Mouse (Mus musculus) midbrain, embryonic 16.5 days (tissue): ENCODE results near the gene Pfpl. TPM values are rescaled to one million over a fixed set of nuclear protein-coding genes. Genes with fewer than 3 reads are reported as not detected.

Source experiments
- ATAC-seq: fragments of 200-750 bp; cut with Nextera tagmentation; 2 replicates; pipeline ENCODE4 v1.8.0; 2017; ENCODE audit warnings: moderate TSS enrichment
- H3K27ac ChIP-seq: fragments of 300-500 bp; sonication (generic); 2 replicates; pipeline ENCODE4 v1.5.1; 2014; ENCODE audit warnings: mild to moderate bottlenecking, low read length, mixed read lengths
- H3K27me3 ChIP-seq: fragments of 300-500 bp; sonication (generic); 2 replicates; pipeline ENCODE4 v1.6.1; 2014; ENCODE audit warnings: low read depth, low read length, mixed read lengths; ENCODE audit not compliant: control insufficient read depth, insufficient read depth
- H3K36me3 ChIP-seq: fragments of 300-500 bp; sonication (generic); 2 replicates; pipeline ENCODE4 v1.6.1; 2014; ENCODE audit warnings: mild to moderate bottlenecking, low read length, moderate library complexity, mixed read lengths; ENCODE audit not compliant: control insufficient read depth, insufficient read depth
- H3K4me1 ChIP-seq: fragments of 300-500 bp; sonication (generic); 2 replicates; pipeline ENCODE4 v1.6.1; 2014; ENCODE audit warnings: mild to moderate bottlenecking, low read length, mixed read lengths; ENCODE audit not compliant: control insufficient read depth, insufficient read depth
- H3K4me2 ChIP-seq: fragments of 300-500 bp; sonication (generic); 2 replicates; pipeline ENCODE4 v1.6.1; 2014; ENCODE audit warnings: mild to moderate bottlenecking, low read length, mixed read lengths
- H3K4me3 ChIP-seq: fragments of 300-500 bp; sonication (generic); 2 replicates; pipeline ENCODE4 v1.5.1; 2014; ENCODE audit warnings: low read depth, mild to moderate bottlenecking, low read length, moderate library complexity, mixed read lengths
- H3K9ac ChIP-seq: fragments of 300-500 bp; sonication (generic); 2 replicates; pipeline ENCODE4 v1.6.1; 2014; ENCODE audit warnings: low read depth, low read length, mixed read lengths
- H3K9me3 ChIP-seq: fragments of 300-500 bp; sonication (generic); replicated peaks from 2 replicates; pipeline ENCODE4 v1.6.1; 2014; ENCODE audit warnings: mild to moderate bottlenecking, low read length, mixed read lengths; ENCODE audit not compliant: control insufficient read depth, poor library complexity, severe bottlenecking
- WGBS: fragments of 180-500 bp; shearing (Covaris S2); extraction: QIAGEN DNeasy Blood & Tissue Kit; methylation state at CpG from one replicate; pipeline ENCODE4 v1.1.7; 2014; 5-methylcytosine and 5-hydroxymethylcytosine counted together
- polyA plus RNA-seq: library from polyadenylated mRNA; unstranded; fragments of >200 nt; fragmentation: Nextera tagmentation; extraction: Ambion mirVana; gene quantifications from 2 replicates; pipeline ENCODE4 v1.2.1, GENCODE M21; 2015

Pfpl gene
- polyA plus RNA-seq, 1 experiment from 2014 or later: not detected

- no peaks in the 10 kb centered on the region for H3K4me1 ChIP-seq
- ATAC-seq: no peak
Measured at GRCm38 (mm10) chr19:12435750-12436524, 8.2 kb downstream of the Pfpl start.

GRCm38 (mm10) chr19:12439581-12439980, 11.9 kb downstream of the Pfpl start:
- H3K9ac ChIP-seq: no peak overlapping the region
- H3K4me3 ChIP-seq: no peak overlapping the region
- WGBS: 67% methylated on average over 1 of the region's 1 CpGs
- no peaks in the 10 kb centered on the region for H3K9me3 ChIP-seq
- no peaks in the 10 kb centered on the region for H3K36me3 ChIP-seq
- no peaks in the 10 kb centered on the region for H3K27me3 ChIP-seq
- ATAC-seq: no peak
- no peaks in the 10 kb centered on the region for H3K4me1 ChIP-seq
- H3K4me2 ChIP-seq: no peak overlapping the region
- H3K27ac ChIP-seq: no peak overlapping the region

More at GRCm38 (mm10) chr19:12435750-12436524, 8.2 kb downstream of the Pfpl start:
- Histone ChIP-seq H3K27ac (no peak overlapping the region), H3K4me2 (no peak overlapping the region), H3K9me3 (no peaks in the 10 kb centered on the region), H3K36me3 (no peaks in the 10 kb centered on the region), H3K27me3 (no peaks in the 10 kb centered on the region), H3K4me3 (no peak overlapping the region), H3K9ac (no peak overlapping the region)
- 80% methylated on average over 4 of the region's 4 CpGs for WGBS

GRCm38 (mm10) chr19:12440103-12440725, 12.5 kb downstream of the Pfpl start:
- Histone ChIP-seq H3K4me1 (no peaks in the 10 kb centered on the region), H3K9ac (no peak overlapping the region), H3K27me3 (no peaks in the 10 kb centered on the region), H3K9me3 (no peaks in the 10 kb centered on the region), H3K4me2 (no peak overlapping the region), H3K4me3 (no peak overlapping the region), H3K27ac (no peak overlapping the region), H3K36me3 (no peaks in the 10 kb centered on the region)
- WGBS: 63% methylated on average over 5 of the region's 5 CpGs
- ATAC-seq: no peak

GRCm38 (mm10) chr19:12442560-12442959, 14.9 kb downstream of the Pfpl start:
- no peaks in the 10 kb centered on the region for H3K27me3 ChIP-seq
- 81% methylated on average over 4 of the region's 4 CpGs for WGBS
- no peaks in the 10 kb centered on the region for H3K36me3 ChIP-seq
- H3K4me3 ChIP-seq: no peak overlapping the region
- H3K4me2 ChIP-seq: no peak overlapping the region
- H3K27ac ChIP-seq: no peak overlapping the region
- H3K9ac ChIP-seq: no peak overlapping the region
- no peak for ATAC-seq
- H3K4me1 ChIP-seq: no peaks in the 10 kb centered on the region
- no peaks in the 10 kb centered on the region for H3K9me3 ChIP-seq

DNA sequence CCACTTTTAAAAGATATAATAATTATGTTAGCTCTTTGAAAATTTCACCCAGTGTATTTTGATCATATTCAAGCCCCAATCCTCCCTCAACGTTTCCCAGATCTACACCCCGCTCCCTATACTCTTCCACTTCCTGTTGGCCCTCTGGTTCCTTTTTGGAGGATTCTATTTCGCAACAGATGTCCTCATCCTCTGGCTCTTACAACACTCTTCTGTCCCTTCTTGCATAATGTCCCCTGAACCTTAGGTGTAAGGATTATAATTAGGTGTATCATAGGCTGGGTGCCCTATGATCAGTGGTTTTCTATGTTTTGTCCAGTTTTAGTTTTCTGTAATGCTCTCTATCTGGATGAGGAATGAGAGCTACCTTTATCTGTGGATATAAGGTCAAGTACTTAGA, 17.3 kb downstream of the Pfpl start:
- Histone ChIP-seq H3K36me3 (no peaks in the 10 kb centered on the region), H3K4me2 (no peak overlapping the region), H3K9ac (no peak overlapping the region), H3K9me3 (no peaks in the 10 kb centered on the region), H3K4me3 (no peak overlapping the region), H3K4me1 (no peaks in the 10 kb centered on the region), H3K27me3 (no peaks in the 10 kb centered on the region), H3K27ac (no peak overlapping the region)
- 92% methylated on average over 3 of the region's 3 CpGs for WGBS
- no peak for ATAC-seq

GRCm38 (mm10) chr19:12457401-12458066, 29.8 kb downstream of the Pfpl start:
- H3K9ac ChIP-seq: no peak overlapping the region
- 85% methylated on average over 12 of the region's 12 CpGs for WGBS
- H3K36me3 ChIP-seq: no peaks in the 10 kb centered on the region
- ATAC-seq: no peak
- no peak overlapping the region for H3K4me3 ChIP-seq
- H3K4me2 ChIP-seq: no peak overlapping the region
- no peaks in the 10 kb centered on the region for H3K27me3 ChIP-seq
- no peak overlapping the region for H3K27ac ChIP-seq
- H3K9me3 ChIP-seq: no peaks in the 10 kb centered on the region
- H3K4me1 ChIP-seq: no peaks in the 10 kb centered on the region

DNA sequence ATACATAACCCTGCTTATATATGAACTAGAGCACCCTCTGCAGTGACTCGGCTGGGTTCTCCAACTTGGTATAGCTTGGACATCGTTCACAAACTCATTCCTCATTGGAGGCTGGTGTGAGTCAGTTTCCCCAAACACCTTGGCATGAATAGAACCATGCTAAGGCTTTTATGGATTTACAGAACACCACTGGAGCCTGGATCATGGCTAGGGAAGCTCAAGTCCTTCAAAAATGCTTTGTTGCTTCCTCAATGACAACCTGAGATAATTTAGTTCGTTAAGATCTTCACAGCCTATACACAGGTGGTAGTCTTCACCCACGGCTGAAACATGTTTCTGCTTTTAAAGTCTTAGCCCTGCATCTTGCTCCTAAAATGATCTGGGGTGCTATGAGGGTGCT, 31.8 kb downstream of the Pfpl start:
- H3K36me3 ChIP-seq: no peaks in the 10 kb centered on the region
- no peak for ATAC-seq
- no peaks in the 10 kb centered on the region for H3K9me3 ChIP-seq
- no peak overlapping the region for H3K9ac ChIP-seq
- 89% methylated on average over 4 of the region's 4 CpGs for WGBS
- no peak overlapping the region for H3K27ac ChIP-seq
- no peak overlapping the region for H3K4me3 ChIP-seq
- H3K4me2 ChIP-seq: no peak overlapping the region
- no peaks in the 10 kb centered on the region for H3K27me3 ChIP-seq
- H3K4me1 ChIP-seq: no peaks in the 10 kb centered on the region

DNA sequence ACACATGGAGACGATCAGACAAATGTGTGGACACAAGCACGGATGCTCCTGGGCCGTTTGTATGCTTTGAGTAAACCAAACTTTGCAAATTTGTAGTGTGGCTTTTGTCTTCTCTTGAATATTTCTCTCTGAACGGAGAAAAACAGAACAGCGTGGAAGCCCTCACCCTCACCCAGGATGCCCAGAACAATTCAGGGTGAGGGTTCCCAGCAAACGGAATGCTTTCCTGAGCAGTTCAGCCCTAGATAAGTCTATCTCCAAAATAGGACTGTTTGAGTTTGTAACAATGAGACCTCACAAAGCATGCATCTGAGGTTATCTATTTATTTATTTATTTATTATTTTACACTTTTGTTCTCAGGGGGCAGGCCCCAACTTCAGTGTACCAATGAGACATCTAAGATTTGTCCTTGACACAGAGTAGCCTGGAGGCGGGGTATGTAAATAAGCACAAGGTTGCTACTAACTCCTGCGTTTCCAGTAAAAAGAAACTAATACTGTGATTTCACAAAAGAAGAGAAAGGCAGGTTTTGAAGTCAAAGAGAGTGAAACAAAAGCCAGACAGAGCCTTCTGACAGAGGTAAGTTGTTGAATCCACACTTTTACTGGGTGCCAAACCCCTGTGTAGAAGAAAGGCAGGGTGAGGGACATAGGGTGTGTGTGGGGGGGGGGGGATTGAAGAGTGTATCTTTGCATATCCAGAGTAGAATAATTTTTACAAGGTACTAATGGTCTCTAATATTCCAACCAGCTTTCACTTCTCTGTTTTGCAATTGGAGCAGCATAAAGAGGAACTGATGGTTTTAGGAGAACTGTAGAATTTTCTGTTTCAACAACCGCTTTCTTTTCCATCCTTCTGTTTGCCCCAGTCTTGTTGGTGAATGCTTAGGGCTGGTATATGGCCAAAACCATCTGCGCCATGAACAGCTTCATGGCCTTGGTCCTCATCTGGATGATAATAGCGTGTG, 32.9 kb downstream of the Pfpl start, which contains the start of gene Mpeg1:
Mpeg1 (plus strand) TSS at position 498 of the 968 bp plus-strand sequence.
- Histone ChIP-seq H3K4me2 (no peak within 1 kb of the TSS), H3K36me3 (no peaks in the 10 kb centered on the region), H3K4me3 (no peak within 1 kb of the TSS), H3K27me3 (no peaks in the 10 kb centered on the region), H3K4me1 (no peaks in the 10 kb centered on the region), H3K27ac (no peak within 1 kb of the TSS), H3K9me3 (no peaks in the 10 kb centered on the region), H3K9ac (no peak within 1 kb of the TSS)
- ATAC-seq: no peak
- WGBS: 81% methylated on average over 11 of the region's 11 CpGs
